Mouse (Mus musculus) cerebellum, adult 2 months (tissue): Measurements from ENCODE around the gene Ryr3.

Experiments used
- CTCF ChIP-seq: fragments of 200-500 bp; IDR thresholded peaks from 2 replicates; pipeline ENCODE4 v1.5.1; 2011; ENCODE audit warnings: low read depth, mild to moderate bottlenecking, control low read depth, low read length, moderate library complexity, borderline replicate concordance; ENCODE audit not compliant: insufficient read depth
- POLR2A ChIP-seq: fragments of 200-500 bp; IDR thresholded peaks from 2 replicates; pipeline ENCODE4 v1.6.1; 2011; ENCODE audit warnings: low read length, control low read depth, borderline replicate concordance; ENCODE audit not compliant: insufficient read depth

- TF ChIP-seq CTCF, result no peak
- TF ChIP-seq POLR2A, result no peak
Measured at GRCm38 (mm10) chr2:112751416-112751815, 465.5 kb downstream of the Ryr3 start.
